ENCODE assay signal across 14 mouse cellular contexts in the genomic region with DNA sequence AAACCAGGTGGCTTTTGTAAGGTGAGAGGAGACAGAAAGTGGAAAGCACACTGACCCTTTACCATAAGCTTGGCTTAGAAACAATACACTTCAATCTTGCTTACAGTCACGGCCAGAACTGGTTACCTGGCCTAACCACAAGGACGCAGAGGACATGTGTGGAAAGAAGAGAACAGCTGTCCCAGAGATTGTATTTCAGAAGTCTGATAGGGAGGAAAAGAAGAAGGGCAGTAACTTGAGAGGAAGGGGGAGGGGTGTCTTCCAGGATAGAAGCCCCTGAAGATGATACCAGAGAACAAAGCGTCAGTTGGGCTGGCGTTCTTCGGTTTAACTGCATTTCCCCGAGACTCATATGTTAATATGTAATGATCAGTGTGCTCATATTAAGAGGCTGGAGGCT. TPM values are rescaled to one million over a fixed set of nuclear protein-coding genes. Genes with fewer than 3 reads are reported as not detected.
"Had no signal": no experiment of that assay in that cellular context is flagged by ENCODE, and none has a peak within 500 bp of the region (broad histone marks: within the 10 kb centered on the region; RNA-seq: fewer than 3 reads in every experiment).

No protein-coding gene starts in this region.

- H3K4me2 ChIP-seq: limb, embryonic 12.5 days; midbrain, embryonic 13.5 days; neural tube, embryonic 15.5 days had no signal

- H3K9me3 ChIP-seq: midbrain, embryonic 13.5 days; neural tube, embryonic 15.5 days had no signal

- H3K4me1 ChIP-seq: limb, embryonic 12.5 days; midbrain, embryonic 13.5 days; neural tube, embryonic 15.5 days had no signal

- H3K27me3 ChIP-seq: limb, embryonic 12.5 days; midbrain, embryonic 13.5 days; neural tube, embryonic 15.5 days had no signal

- H3K4me3 ChIP-seq: left cerebral cortex, adult 2 months; limb, embryonic 12.5 days; midbrain, embryonic 13.5 days; neural tube, embryonic 15.5 days had no signal

- H3K9ac ChIP-seq: limb, embryonic 12.5 days; liver, embryonic 14.5 days; midbrain, embryonic 13.5 days; neural tube, embryonic 15.5 days had no signal

- H3K36me3 ChIP-seq: limb, embryonic 12.5 days; midbrain, embryonic 13.5 days; neural tube, embryonic 15.5 days had no signal

- DNase-seq: kidney, postnatal 25 days; lung, adult 18-20 months; lung, postnatal 36 days; thymus, postnatal 36 days had no signal

- ATAC-seq: intestine, postnatal 0 days; lung, postnatal 0 days; midbrain, embryonic 13.5 days had no signal

- H3K27ac ChIP-seq: left cerebral cortex, adult 2 months; limb, embryonic 12.5 days; liver, embryonic 14.5 days; midbrain, embryonic 13.5 days; neural tube, embryonic 15.5 days; stomach, postnatal 0 days had no signal

RNA-seq across cellular contexts. Expression of a gene that starts 20.0 kb away (rescaled TPM):
- polyA plus RNA-seq: intestine, postnatal 0 days; limb, embryonic 12.5 days; liver, adult 2 months; neural tube, embryonic 11.5 days had no signal
